8 mouse cellular contexts compared by ENCODE assay signal in the genomic region with DNA sequence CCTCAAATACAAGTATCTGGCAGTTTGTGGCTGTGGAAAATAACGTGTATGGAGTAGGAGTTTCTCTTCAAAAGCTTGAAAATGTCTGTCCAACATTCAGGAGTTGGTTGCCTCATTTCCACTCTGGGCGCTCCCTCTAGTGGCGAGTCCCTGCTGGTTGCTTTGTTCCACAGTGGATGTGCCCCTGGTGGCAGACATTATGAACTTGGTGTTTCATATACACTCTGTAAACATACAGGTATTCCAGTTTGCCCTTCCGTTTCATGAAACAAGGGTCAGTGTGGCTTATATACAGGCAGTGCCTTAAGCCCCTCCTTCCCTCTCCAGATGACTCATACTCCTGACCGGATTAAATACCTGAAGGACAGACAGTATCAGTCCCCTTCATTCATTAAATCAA. TPM values are rescaled to one million over a fixed set of nuclear protein-coding genes. Genes with fewer than 3 reads are reported as not detected.
DNase-seq lines count a peak whose midpoint lies in the region; ATAC-seq and TF ChIP-seq lines count a peak whose summit lies in the region.

No protein-coding gene starts in this region.

- H3K4me2 ChIP-seq in forebrain, embryonic 13.5 days: no peak overlapping the region
- no peak overlapping the region for H3K4me2 ChIP-seq in lung, embryonic 14.5 days

- peak; percentile 94 for DNase-seq in ES-CJ7 (ENCODE audit: low read depth, low spot score)
- DNase-seq in c-Kit-positive CD71-negative TER-119-negative erythroid progenitor cells, embryonic 14.5 days (ENCODE audit: low read depth): peak; percentile 78
- DNase-seq in layer of hippocampus, adult 9-10 months (ENCODE audit: low spot score): peak; percentile 87
- DNase-seq in lung, embryonic 14.5 days: peak; percentile 95
- DNase-seq in testis, postnatal 14 days (ENCODE audit: low spot score): peak; percentile 66

- H3K27me3 ChIP-seq in forebrain, embryonic 13.5 days: no peaks in the 10 kb centered on the region
- H3K27me3 ChIP-seq in lung, embryonic 14.5 days (ENCODE audit: insufficient read depth, low read length): no peaks in the 10 kb centered on the region

- no peaks in the 10 kb centered on the region for H3K36me3 ChIP-seq in forebrain, embryonic 13.5 days (ENCODE audit: poor library complexity, severe bottlenecking)
- H3K36me3 ChIP-seq in lung, embryonic 14.5 days (ENCODE audit: insufficient read depth): peaks cover 44% of the 10 kb centered on the region

- no peaks in the 10 kb centered on the region for H3K9me3 ChIP-seq in forebrain, embryonic 13.5 days (replicated peaks)
- H3K9me3 ChIP-seq in lung, embryonic 14.5 days (ENCODE audit: low read depth, low read length): no peaks in the 10 kb centered on the region

- peak; percentile 79 for ATAC-seq in forebrain, embryonic 13.5 days
- peak; percentile 97 to 99 for ATAC-seq in hematopoietic stem cell, adult 5-6 weeks (replicated peaks in 1 of 2; ENCODE audit: insufficient read depth in 1 of 2, low FRiP score in 2 of 2, low TSS enrichment in 1 of 2, low read depth in 1 of 2, poor library complexity in 2 of 2, severe bottlenecking in 2 of 2)
- ATAC-seq in lung, embryonic 14.5 days (ENCODE audit: insufficient read depth): peak; percentile 76

- no peak overlapping the region for H3K27ac ChIP-seq in forebrain, embryonic 13.5 days
- no peak overlapping the region for H3K27ac ChIP-seq in lung, embryonic 14.5 days (ENCODE audit: low read depth)
- H3K27ac ChIP-seq in olfactory bulb, adult 2 months (ENCODE audit: insufficient read depth, low read depth, low read length): no peak overlapping the region

- H3K4me3 ChIP-seq in forebrain, embryonic 13.5 days: no peak overlapping the region
- H3K4me3 ChIP-seq in lung, embryonic 14.5 days (ENCODE audit: low read depth, low read length): no peak overlapping the region
- H3K4me3 ChIP-seq in olfactory bulb, adult 2 months (ENCODE audit: insufficient read depth, low read depth, low read length): no peak overlapping the region

- TF ChIP-seq CTCF in lung, embryonic 14.5 days (IDR thresholded peaks at IDR 0.05; ENCODE audit: low read depth): peak; percentile 100
- peak; percentile 88 for TF ChIP-seq CTCF in olfactory bulb, adult 2 months (IDR thresholded peaks at IDR 0.05; ENCODE audit: insufficient read depth, low read depth, low read length)

- H3K9ac ChIP-seq in forebrain, embryonic 13.5 days: no peak overlapping the region
- no peak overlapping the region for H3K9ac ChIP-seq in lung, embryonic 14.5 days

- WGBS in forebrain, embryonic 13.5 days: 38% methylated on average over 5 of the region's 5 CpGs
- 22% methylated on average over 5 of the region's 5 CpGs for WGBS in lung, embryonic 14.5 days
- 25% methylated on average over 5 of the region's 5 CpGs for WGBS in olfactory bulb, adult 2 months

- TF ChIP-seq POLR2A in olfactory bulb, adult 2 months (IDR thresholded peaks at IDR 0.05; ENCODE audit: insufficient read depth, low read depth, low read length): no peak

- no peaks in the 10 kb centered on the region for H3K4me1 ChIP-seq in forebrain, embryonic 13.5 days
- no peaks in the 10 kb centered on the region for H3K4me1 ChIP-seq in lung, embryonic 14.5 days (ENCODE audit: insufficient read depth)
- no peaks in the 10 kb centered on the region for H3K4me1 ChIP-seq in olfactory bulb, adult 2 months (ENCODE audit: control insufficient read depth, insufficient read depth, low read length)

RNA-seq across cellular contexts. Expression of gene Vps4a, which starts 28.5 kb away (rescaled TPM):
- 113 TPM in 2 replicates for polyA plus RNA-seq in forebrain, embryonic 13.5 days (2015; fragmentation: Nextera tagmentation; extraction: Ambion mirVana)
- total RNA-seq in hematopoietic stem cell, adult 5-6 weeks (2017): 40.3 and 47.9 TPM in 2 replicates
- 67.8 and 71.4 TPM in 2 replicates for polyA plus RNA-seq in lung, embryonic 14.5 days (2014; fragmentation: Nextera tagmentation; extraction: Ambion mirVana)
- not detected in 2 replicates for polyA plus RNA-seq in olfactory bulb, adult 2 months (2012; ENCODE audit: insufficient read depth, insufficient read length, low replicate concordance, missing spikeins)

RNA-seq across cellular contexts. Expression of gene Pdf, which starts 45.9 kb away (rescaled TPM):
- 32.0 and 36.7 TPM in 2 replicates for polyA plus RNA-seq in forebrain, embryonic 13.5 days (2015; fragmentation: Nextera tagmentation; extraction: Ambion mirVana)
- total RNA-seq in hematopoietic stem cell, adult 5-6 weeks (2017): 43.8 and 43.9 TPM in 2 replicates
- 40.8 and 45.6 TPM in 2 replicates for polyA plus RNA-seq in lung, embryonic 14.5 days (2014; fragmentation: Nextera tagmentation; extraction: Ambion mirVana)
- not detected in 2 replicates for polyA plus RNA-seq in olfactory bulb, adult 2 months (2012; ENCODE audit: insufficient read depth, insufficient read length, low replicate concordance, missing spikeins)

RNA-seq across cellular contexts. Expression of gene Cog8, which starts 54.0 kb away (rescaled TPM):
- polyA plus RNA-seq in forebrain, embryonic 13.5 days (2015; fragmentation: Nextera tagmentation; extraction: Ambion mirVana): 34.5 and 35.5 TPM in 2 replicates
- total RNA-seq in hematopoietic stem cell, adult 5-6 weeks (2017): 15.0 and 20.8 TPM in 2 replicates
- 37.0 and 40.8 TPM in 2 replicates for polyA plus RNA-seq in lung, embryonic 14.5 days (2014; fragmentation: Nextera tagmentation; extraction: Ambion mirVana)
- not detected in 2 replicates for polyA plus RNA-seq in olfactory bulb, adult 2 months (2012; ENCODE audit: insufficient read depth, insufficient read length, low replicate concordance, missing spikeins)

RNA-seq across cellular contexts. Expression of gene Nip7, which starts 54.1 kb away (rescaled TPM):
- 91.3 and 99.6 TPM in 2 replicates for polyA plus RNA-seq in forebrain, embryonic 13.5 days (2015; fragmentation: Nextera tagmentation; extraction: Ambion mirVana)
- 22.2 and 32.5 TPM in 2 replicates for total RNA-seq in hematopoietic stem cell, adult 5-6 weeks (2017)
- polyA plus RNA-seq in lung, embryonic 14.5 days (2014; fragmentation: Nextera tagmentation; extraction: Ambion mirVana): 101 and 108 TPM in 2 replicates
- polyA plus RNA-seq in olfactory bulb, adult 2 months (2012; ENCODE audit: insufficient read depth, insufficient read length, low replicate concordance, missing spikeins): not detected in 2 replicates

Comparison
In these comparisons a context has a peak if more than half of its experiments do, and no peak if none do; other contexts are left out.
1. RNA of gene Vps4a, which starts 28.5 kb away (polyA plus RNA-seq): 113 TPM in forebrain, embryonic 13.5 days and 67.8 to 71.4 TPM in lung, embryonic 14.5 days; not detected in olfactory bulb, adult 2 months; every median in the first group is over 10 times any median in the second.
2. RNA of gene Pdf, which starts 45.9 kb away (polyA plus RNA-seq): 40.8 to 45.6 TPM in lung, embryonic 14.5 days and 32.0 to 36.7 TPM in forebrain, embryonic 13.5 days; not detected in olfactory bulb, adult 2 months; every median in the first group is over 10 times any median in the second.
3. RNA of gene Cog8, which starts 54.0 kb away (polyA plus RNA-seq): 37.0 to 40.8 TPM in lung, embryonic 14.5 days and 34.5 to 35.5 TPM in forebrain, embryonic 13.5 days; not detected in olfactory bulb, adult 2 months; every median in the first group is over 10 times any median in the second.
4. Peak in every context shown above with its lines, with median percentiles within 50 percentile points of each other: DNase-seq and ATAC-seq.